ENCODE assay signal across 17 mouse cellular contexts in the genomic region with DNA sequence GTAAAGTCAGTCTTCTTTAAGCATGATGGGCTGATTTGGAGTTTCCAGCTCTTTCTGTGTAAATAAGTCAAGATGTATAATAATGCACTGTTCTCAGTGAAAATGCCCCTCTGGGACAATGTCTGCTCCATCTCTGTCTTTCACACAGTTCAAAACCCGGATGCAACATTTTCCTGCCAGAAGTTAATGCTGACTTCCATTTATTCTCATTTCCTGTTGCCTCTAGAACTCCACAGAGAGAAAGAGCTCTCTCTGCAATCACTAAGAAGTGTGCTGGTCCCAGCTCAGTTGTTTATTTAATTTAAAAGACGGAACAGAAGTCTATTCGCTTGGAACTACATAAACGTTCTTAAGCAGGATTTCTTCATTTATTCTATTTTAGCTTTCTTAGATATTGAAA.
"Had no signal": no experiment of that assay in that cellular context is flagged by ENCODE, and none has a peak within 500 bp of the region (broad histone marks: within the 10 kb centered on the region; RNA-seq: fewer than 3 reads in every experiment).

No protein-coding gene starts in this region.

- H3K4me2 ChIP-seq: kidney, embryonic 15.5 days; limb, embryonic 12.5 days; liver, embryonic 12.5 days; liver, embryonic 15.5 days; midbrain, embryonic 11.5 days had no signal

- H3K4me3 ChIP-seq: kidney, embryonic 15.5 days; left cerebral cortex, adult 2 months; limb, embryonic 12.5 days; liver, embryonic 12.5 days; liver, embryonic 15.5 days had no signal

- DNase-seq: kidney, adult 8-10 months; kidney, postnatal 10 days; kidney, postnatal 36 days; layer of hippocampus, postnatal 36 days; liver; lung, adult 18-20 months; lung, postnatal 10 days; lung, postnatal 4 days; midbrain, embryonic 14.5 days; thymus, adult 18-20 months; thymus, postnatal 36 days had no signal

- H3K27ac ChIP-seq: kidney, embryonic 15.5 days; left cerebral cortex, adult 2 months; limb, embryonic 12.5 days; liver, embryonic 12.5 days; liver, embryonic 15.5 days had no signal

- H3K9ac ChIP-seq: kidney, embryonic 15.5 days; limb, embryonic 12.5 days; liver, embryonic 12.5 days; liver, embryonic 15.5 days had no signal

- ATAC-seq: liver, embryonic 12.5 days had no signal

- H3K4me1 ChIP-seq: kidney, embryonic 15.5 days; limb, embryonic 12.5 days; liver, embryonic 12.5 days; liver, embryonic 15.5 days had no signal

- H3K36me3 ChIP-seq: kidney, embryonic 15.5 days; limb, embryonic 12.5 days; liver, embryonic 12.5 days; liver, embryonic 15.5 days had no signal

- H3K9me3 ChIP-seq: kidney, embryonic 15.5 days; limb, embryonic 12.5 days; liver, embryonic 12.5 days; liver, embryonic 15.5 days had no signal

- H3K27me3 ChIP-seq: kidney, embryonic 15.5 days; limb, embryonic 12.5 days; liver, embryonic 12.5 days; liver, embryonic 15.5 days had no signal
